Mouse (Mus musculus): ENCODE measurements around the gene Cpa4. TPM values are rescaled to one million over a fixed set of nuclear protein-coding genes. Genes with fewer than 3 reads are reported as not detected.
A peak's percentile ranks its signal among the peaks of the same experiment; 100 is the strongest.

The Cpa4 gene
- polyA plus RNA-seq, 1 experiment, result 0.10 TPM

- Histone ChIP-seq H3K4me1 (ENCODE audit: control insufficient read depth, insufficient read depth, low read length) (no peaks in the 10 kb centered on the region), H3K27ac (ENCODE audit: insufficient read depth, low read length) (no peak overlapping the region), H3K4me3 (ENCODE audit: insufficient read depth, low read length) (no peak overlapping the region)
- no peak for TF ChIP-seq POLR2A (IDR thresholded peaks at IDR 0.05; ENCODE audit: extremely low read depth, insufficient read depth, low read length)
- no peak for TF ChIP-seq CTCF (IDR thresholded peaks at IDR 0.05; ENCODE audit: extremely low read depth, insufficient read depth, low read length)
Measured at GRCm38 (mm10) chr6:30563575-30563974, 4.6 kb upstream of the Cpa4 start.

GRCm38 (mm10) chr6:30564051-30564450 is 4.1 kb upstream of the Cpa4 start:
- no peak overlapping the region for H3K27ac ChIP-seq (ENCODE audit: insufficient read depth, low read length)
- TF ChIP-seq CTCF (IDR thresholded peaks at IDR 0.05; ENCODE audit: extremely low read depth, insufficient read depth, low read length), result no peak
- TF ChIP-seq POLR2A (IDR thresholded peaks at IDR 0.05; ENCODE audit: extremely low read depth, insufficient read depth, low read length), result no peak
- H3K4me3 ChIP-seq (ENCODE audit: insufficient read depth, low read length), result no peak overlapping the region
- H3K4me1 ChIP-seq (ENCODE audit: control insufficient read depth, insufficient read depth, low read length), result no peaks in the 10 kb centered on the region; the same call in 1 of the 2 replicates

- Histone ChIP-seq H3K4me1 (ENCODE audit: control insufficient read depth, insufficient read depth, low read length) (peaks cover 16% of the 10 kb centered on the region), H3K27ac (ENCODE audit: insufficient read depth, low read length) (peak overlapping the region; percentile 68), H3K4me3 (ENCODE audit: insufficient read depth, low read length) (no peak overlapping the region)
- TF ChIP-seq CTCF (IDR thresholded peaks at IDR 0.05; ENCODE audit: extremely low read depth, insufficient read depth, low read length) (no peak), POLR2A (IDR thresholded peaks at IDR 0.05; ENCODE audit: extremely low read depth, insufficient read depth, low read length) (no peak; the same call in 1 of the 2 replicates)
Measured at GRCm38 (mm10) chr6:30569331-30569730, 1.2 kb downstream of the Cpa4 start.

GRCm38 (mm10) chr6:30570012-30570411 is 1.8 kb downstream of the Cpa4 start:
- Histone ChIP-seq H3K27ac (ENCODE audit: insufficient read depth, low read length) (peak overlapping the region; percentile 68), H3K4me1 (ENCODE audit: control insufficient read depth, insufficient read depth, low read length) (peaks cover 16% of the 10 kb centered on the region), H3K4me3 (ENCODE audit: insufficient read depth, low read length) (no peak overlapping the region)
- TF ChIP-seq POLR2A (IDR thresholded peaks at IDR 0.05; ENCODE audit: extremely low read depth, insufficient read depth, low read length) (no peak), CTCF (IDR thresholded peaks at IDR 0.05; ENCODE audit: extremely low read depth, insufficient read depth, low read length) (no peak)

- no peak for TF ChIP-seq CTCF (IDR thresholded peaks at IDR 0.05; ENCODE audit: extremely low read depth, insufficient read depth, low read length)
- no peak for TF ChIP-seq POLR2A (IDR thresholded peaks at IDR 0.05; ENCODE audit: extremely low read depth, insufficient read depth, low read length)
- no peak overlapping the region for H3K4me3 ChIP-seq (ENCODE audit: insufficient read depth, low read length)
- H3K4me1 ChIP-seq (ENCODE audit: control insufficient read depth, insufficient read depth, low read length), result peaks cover 16% of the 10 kb centered on the region
- H3K27ac ChIP-seq (ENCODE audit: insufficient read depth, low read length), result peak overlapping the region; percentile 43; the same call in 1 of the 2 replicates
Measured at GRCm38 (mm10) chr6:30572456-30573311, 4.5 kb downstream of the Cpa4 start.

DNA sequence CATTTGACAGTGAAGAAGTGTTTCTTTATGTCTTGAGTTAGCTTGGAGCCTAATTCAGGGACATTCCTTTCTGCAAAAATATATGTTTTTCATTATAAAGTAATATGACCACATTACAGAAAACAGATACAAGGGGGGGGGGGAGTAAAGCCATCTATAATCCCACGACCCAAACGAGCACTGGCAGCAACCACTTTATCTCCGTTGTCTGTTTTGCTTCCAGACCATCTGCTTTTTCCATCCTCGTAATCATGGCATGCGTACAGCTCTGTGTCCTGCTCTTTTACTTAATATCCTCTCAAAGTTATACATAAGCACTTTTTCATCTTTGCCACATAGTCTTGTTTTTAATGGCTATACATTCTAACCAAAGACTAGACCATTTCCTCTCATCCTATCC is 5.2 kb downstream of the Cpa4 start:
- Histone ChIP-seq H3K27ac (ENCODE audit: insufficient read depth, low read length) (peak overlapping the region; percentile 43; the same call in 1 of the 2 replicates), H3K4me3 (ENCODE audit: insufficient read depth, low read length) (no peak overlapping the region), H3K4me1 (ENCODE audit: control insufficient read depth, insufficient read depth, low read length) (peaks cover 16% of the 10 kb centered on the region)
- TF ChIP-seq CTCF (IDR thresholded peaks at IDR 0.05; ENCODE audit: extremely low read depth, insufficient read depth, low read length) (no peak), POLR2A (IDR thresholded peaks at IDR 0.05; ENCODE audit: extremely low read depth, insufficient read depth, low read length) (no peak)

DNA sequence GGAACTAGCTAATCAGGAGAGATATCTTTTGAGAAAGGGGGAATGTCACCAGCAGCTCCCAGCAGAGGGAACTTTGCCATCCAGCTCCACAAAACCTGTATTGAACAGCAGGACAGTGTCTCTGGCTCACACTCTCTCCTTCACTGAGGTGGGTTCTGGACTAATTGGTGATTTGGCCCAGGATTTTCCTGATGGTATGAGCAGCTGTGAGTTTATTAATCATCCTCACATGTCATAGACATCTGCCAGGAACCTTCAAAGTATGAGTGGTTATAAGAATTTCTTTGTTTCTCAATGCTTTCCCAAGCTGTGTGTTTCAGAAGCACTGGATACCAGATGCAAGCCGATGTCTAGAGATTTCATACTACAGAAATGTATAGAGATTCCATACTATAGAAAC is 6.8 kb downstream of the Cpa4 start:
- Histone ChIP-seq H3K4me3 (ENCODE audit: insufficient read depth, low read length) (no peak overlapping the region), H3K27ac (ENCODE audit: insufficient read depth, low read length) (no peak overlapping the region), H3K4me1 (ENCODE audit: control insufficient read depth, insufficient read depth, low read length) (peaks cover 12% of the 10 kb centered on the region)
- no peak for TF ChIP-seq POLR2A (IDR thresholded peaks at IDR 0.05; ENCODE audit: extremely low read depth, insufficient read depth, low read length)
- no peak for TF ChIP-seq CTCF (IDR thresholded peaks at IDR 0.05; ENCODE audit: extremely low read depth, insufficient read depth, low read length)

DNA sequence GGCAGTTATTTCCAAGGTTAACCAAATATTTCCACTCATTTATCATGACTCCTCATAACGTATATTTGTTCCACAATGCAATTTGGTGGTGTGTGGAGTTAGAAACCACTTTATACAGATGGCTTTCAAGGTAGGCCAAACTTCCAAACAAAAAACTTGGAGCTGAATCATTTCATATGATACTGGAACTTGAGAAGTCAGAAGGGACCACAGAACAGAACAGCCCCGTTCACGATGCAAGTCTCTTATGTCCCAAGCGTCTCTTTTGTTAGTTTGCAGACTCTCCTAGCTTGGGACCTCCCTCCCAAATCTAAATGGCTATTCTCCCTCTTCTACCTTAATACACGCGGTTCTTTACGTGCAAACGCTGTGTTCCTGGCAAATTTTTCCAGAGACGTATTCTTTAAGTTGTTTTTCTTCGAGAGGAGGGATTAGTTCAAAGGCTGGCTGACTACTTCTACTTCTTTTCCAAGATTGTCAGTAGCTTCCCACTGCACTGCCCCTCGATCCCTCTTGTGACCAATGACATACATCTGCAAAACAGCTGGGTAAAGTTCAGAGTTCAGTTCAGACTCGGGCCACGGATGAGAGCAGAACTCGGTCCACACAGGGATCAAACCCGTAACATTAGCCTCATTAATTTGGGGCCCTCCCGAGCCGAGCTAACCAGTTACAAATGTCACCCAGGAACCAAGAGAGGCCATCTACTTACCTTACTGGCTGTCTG is 8.5 kb downstream of the Cpa4 start:
- Histone ChIP-seq H3K4me1 (ENCODE audit: control insufficient read depth, insufficient read depth, low read length) (peaks cover 7% of the 10 kb centered on the region), H3K4me3 (ENCODE audit: insufficient read depth, low read length) (no peak overlapping the region), H3K27ac (ENCODE audit: insufficient read depth, low read length) (no peak overlapping the region)
- no peak for TF ChIP-seq CTCF (IDR thresholded peaks at IDR 0.05; ENCODE audit: extremely low read depth, insufficient read depth, low read length)
- no peak for TF ChIP-seq POLR2A (IDR thresholded peaks at IDR 0.05; ENCODE audit: extremely low read depth, insufficient read depth, low read length)

GRCm38 (mm10) chr6:30579961-30580840 is 12.0 kb downstream of the Cpa4 start:
- Histone ChIP-seq H3K4me3 (ENCODE audit: insufficient read depth, low read length) (no peak overlapping the region), H3K27ac (ENCODE audit: insufficient read depth, low read length) (no peak overlapping the region), H3K4me1 (ENCODE audit: control insufficient read depth, insufficient read depth, low read length) (no peaks in the 10 kb centered on the region)
- no peak for TF ChIP-seq CTCF (IDR thresholded peaks at IDR 0.05; ENCODE audit: extremely low read depth, insufficient read depth, low read length)
- no peak for TF ChIP-seq POLR2A (IDR thresholded peaks at IDR 0.05; ENCODE audit: extremely low read depth, insufficient read depth, low read length)
